Mouse (Mus musculus) erythroid progenitor cell, adult 5-6 weeks (primary cell): ENCODE results near the gene Mn1. TPM values are rescaled to one million over a fixed set of nuclear protein-coding genes. Genes with fewer than 3 reads are reported as not detected.
A peak's percentile ranks its signal among the peaks of the same experiment; 100 is the strongest.

Experiments
- ATAC-seq: replicated peaks from 2 replicates; pipeline ENCODE4 v1.8.0; 2016; ENCODE audit warnings: moderate number of reproducible peaks, mild to moderate bottlenecking, moderate TSS enrichment, inconsistent platforms; ENCODE audit not compliant: poor library complexity, low FRiP score, severe bottlenecking
- total RNA-seq, 2 experiments: library from RNA; stranded (forward) in 1 of 2; stranded (reverse) in 1 of 2; fragments of 150-400 nt in 1 of 2; fragments of 186-747, 209-891 nt in 1 of 2; gene quantifications; 2 replicates each; pipeline versions ENCODE4 v1.2.3 to v1.2.4; 2015 to 2017; ENCODE audit warnings: low replicate concordance in 2 of 2

Gene Mn1
- total RNA-seq, 2 experiments from 2014 or later, result not detected

GRCm38 (mm10) chr5:111469195-111469882 is 52.2 kb downstream of the Mn1 start:
- no peak for ATAC-seq

- ATAC-seq, result no peak
These were observed 53.7 kb downstream of the Mn1 start for GRCm38 (mm10) chr5:111470875-111471274.

- ATAC-seq, result no peak
These were observed 56.3 kb downstream of the Mn1 start for GRCm38 (mm10) chr5:111473425-111473824.

GRCm38 (mm10) chr5:111475721-111476120 is 58.6 kb downstream of the Mn1 start:
- no peak for ATAC-seq

GRCm38 (mm10) chr5:111476141-111476540 is 59.0 kb downstream of the Mn1 start:
- no peak for ATAC-seq

GRCm38 (mm10) chr5:111485907-111486306 is 68.7 kb downstream of the Mn1 start:
- no peak for ATAC-seq

GRCm38 (mm10) chr5:111489022-111489616 is 72.0 kb downstream of the Mn1 start:
- ATAC-seq, result no peak

- no peak for ATAC-seq
These were observed 73.4 kb downstream of the Mn1 start for GRCm38 (mm10) chr5:111490599-111490998.

GRCm38 (mm10) chr5:111491485-111491884 is 74.3 kb downstream of the Mn1 start:
- ATAC-seq, result no peak

- no peak for ATAC-seq
These were observed 82.9 kb downstream of the Mn1 start for GRCm38 (mm10) chr5:111500036-111500435.

- no peak for ATAC-seq
These were observed 84.7 kb downstream of the Mn1 start for GRCm38 (mm10) chr5:111501691-111502441.

GRCm38 (mm10) chr5:111505241-111505640 is 88.1 kb downstream of the Mn1 start:
- ATAC-seq, result no peak

GRCm38 (mm10) chr5:111505824-111506223 is 88.7 kb downstream of the Mn1 start:
- no peak for ATAC-seq

- peak; percentile 66 for ATAC-seq
These were observed 89.2 kb downstream of the Mn1 start for GRCm38 (mm10) chr5:111506410-111506809.

Other genes with a start within 250 kb of the Mn1 start
- 32.8 and 47.4 TPM in 2 replicates for gene Pitpnb, start 86.6 kb upstream of the Mn1 start, total RNA-seq (2015; ENCODE audit: low replicate concordance)
- 14.5 and 15.7 TPM in 2 replicates for gene Pitpnb, start 86.6 kb upstream of the Mn1 start, total RNA-seq (2017; ENCODE audit: low replicate concordance)